Mouse (Mus musculus) bone marrow, adult 2 months (tissue): Measurements from ENCODE around the gene Fzd10.

Experiments
- CTCF ChIP-seq: fragments of 200-500 bp; IDR thresholded peaks from 2 replicates; pipeline ENCODE4 v1.5.1; 2011; ENCODE audit warnings: low read length, control low read depth; ENCODE audit not compliant: control insufficient read depth, insufficient read depth
- POLR2A ChIP-seq: fragments of 200-500 bp; IDR thresholded peaks from 2 replicates; pipeline ENCODE4 v1.6.1; 2011; ENCODE audit warnings: low read depth, mild to moderate bottlenecking, control low read depth, low read length, borderline replicate concordance; ENCODE audit not compliant: control insufficient read depth

GRCm38 (mm10) chr5:128551448-128551847 lies 49.2 kb upstream of the Fzd10 start:
- no peak for TF ChIP-seq POLR2A
- no peak for TF ChIP-seq CTCF
